Comparison of ENCODE assay signal across 28 mouse cellular contexts in the genomic region with DNA sequence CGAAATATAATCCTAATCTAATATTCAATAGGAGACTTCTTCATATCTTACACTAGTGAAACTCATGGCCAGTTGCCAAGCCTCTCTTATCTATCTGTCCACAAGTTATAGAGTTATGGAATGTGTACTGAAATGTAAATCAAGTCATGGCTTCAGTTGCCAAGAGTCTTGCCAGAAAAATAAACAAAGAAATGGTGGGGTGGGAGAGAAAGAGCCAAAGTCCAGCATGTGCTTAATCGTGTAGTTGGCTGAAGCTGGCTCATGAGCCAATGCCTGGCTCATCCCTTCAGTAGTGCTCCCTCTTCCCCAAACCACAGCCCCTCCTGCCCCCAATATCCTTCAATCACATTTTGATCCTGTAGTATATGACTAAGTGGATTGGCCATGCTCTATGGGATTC.
DNase-seq lines count a peak whose midpoint lies in the region; ATAC-seq and TF ChIP-seq lines count a peak whose summit lies in the region.
"Had no signal": no experiment of that assay in that cellular context is flagged by ENCODE, and none has a peak within 500 bp of the region (broad histone marks: within the 10 kb centered on the region; RNA-seq: fewer than 3 reads in every experiment).

No protein-coding gene starts in this region.

- H3K4me1 ChIP-seq in embryonic facial prominence, embryonic 14.5 days (ENCODE audit: control insufficient read depth, insufficient read depth, low read length) = no peaks in the 10 kb centered on the region
- H3K4me1 ChIP-seq in embryonic facial prominence, embryonic 10.5 days = no peaks in the 10 kb centered on the region
- no peaks in the 10 kb centered on the region for H3K4me1 ChIP-seq in kidney, postnatal 0 days (replicated peaks; ENCODE audit: insufficient read depth, low read length)
- no peaks in the 10 kb centered on the region for H3K4me1 ChIP-seq in neural tube, embryonic 11.5 days (ENCODE audit: control insufficient read depth, insufficient read depth, low read length)
- no peaks in the 10 kb centered on the region for H3K4me1 ChIP-seq in neural tube, embryonic 15.5 days
- H3K4me1 ChIP-seq: embryonic facial prominence, embryonic 15.5 days had no signal

- H3K27me3 ChIP-seq in embryonic facial prominence, embryonic 14.5 days (replicated peaks; ENCODE audit: control insufficient read depth, insufficient read depth, low read length) = no peaks in the 10 kb centered on the region
- no peaks in the 10 kb centered on the region for H3K27me3 ChIP-seq in embryonic facial prominence, embryonic 10.5 days (replicated peaks; ENCODE audit: low read depth, poor library complexity, severe bottlenecking)
- no peaks in the 10 kb centered on the region for H3K27me3 ChIP-seq in kidney, postnatal 0 days (ENCODE audit: insufficient read depth, low read length)
- H3K27me3 ChIP-seq in neural tube, embryonic 11.5 days (ENCODE audit: control insufficient read depth, insufficient read depth, low read length) = no peaks in the 10 kb centered on the region
- H3K27me3 ChIP-seq in neural tube, embryonic 15.5 days (replicated peaks) = no peaks in the 10 kb centered on the region
- H3K27me3 ChIP-seq: embryonic facial prominence, embryonic 15.5 days; heart, embryonic 15.5 days had no signal

- no peak overlapping the region for H3K4me3 ChIP-seq in embryonic facial prominence, embryonic 14.5 days (ENCODE audit: low read depth, low read length)
- no peak overlapping the region for H3K4me3 ChIP-seq in embryonic facial prominence, embryonic 10.5 days
- no peak overlapping the region for H3K4me3 ChIP-seq in kidney, postnatal 0 days (replicated peaks; ENCODE audit: low read depth, low read length)
- H3K4me3 ChIP-seq in neural tube, embryonic 11.5 days (ENCODE audit: low read depth, low read length) = no peak overlapping the region
- no peak overlapping the region for H3K4me3 ChIP-seq in neural tube, embryonic 15.5 days (replicated peaks)
- H3K4me3 ChIP-seq: embryonic facial prominence, embryonic 15.5 days; heart, adult 2 months; heart, embryonic 15.5 days; limb, embryonic 10.5 days had no signal

- H3K9me3 ChIP-seq in embryonic facial prominence, embryonic 14.5 days (ENCODE audit: control insufficient read depth, low read length) = no peaks in the 10 kb centered on the region
- no peaks in the 10 kb centered on the region for H3K9me3 ChIP-seq in embryonic facial prominence, embryonic 10.5 days
- H3K9me3 ChIP-seq in kidney, postnatal 0 days (replicated peaks; ENCODE audit: low read length) = no peaks in the 10 kb centered on the region
- H3K9me3 ChIP-seq in neural tube, embryonic 11.5 days (ENCODE audit: control insufficient read depth, low read length) = no peaks in the 10 kb centered on the region
- no peaks in the 10 kb centered on the region for H3K9me3 ChIP-seq in neural tube, embryonic 15.5 days (replicated peaks)
- H3K9me3 ChIP-seq: embryonic facial prominence, embryonic 15.5 days; heart, embryonic 15.5 days; limb, embryonic 10.5 days had no signal

- no peak overlapping the region for H3K4me2 ChIP-seq in embryonic facial prominence, embryonic 14.5 days (ENCODE audit: low read depth, low read length)
- H3K4me2 ChIP-seq in kidney, postnatal 0 days (ENCODE audit: low read length) = no peak overlapping the region
- H3K4me2 ChIP-seq in neural tube, embryonic 11.5 days (ENCODE audit: low read depth) = no peak overlapping the region
- no peak overlapping the region for H3K4me2 ChIP-seq in neural tube, embryonic 15.5 days
- H3K4me2 ChIP-seq: embryonic facial prominence, embryonic 15.5 days; heart, embryonic 15.5 days; hindbrain, embryonic 14.5 days; midbrain, embryonic 11.5 days had no signal

- no peak for TF ChIP-seq CTCF in kidney, postnatal 0 days (IDR thresholded peaks at IDR 0.05; ENCODE audit: low read depth)

- H3K9ac ChIP-seq in embryonic facial prominence, embryonic 14.5 days (ENCODE audit: low read depth, low read length) = no peak overlapping the region
- no peak overlapping the region for H3K9ac ChIP-seq in kidney, postnatal 0 days (ENCODE audit: low read depth, low read length)
- H3K9ac ChIP-seq in neural tube, embryonic 11.5 days (ENCODE audit: low read length) = no peak overlapping the region
- no peak overlapping the region for H3K9ac ChIP-seq in neural tube, embryonic 15.5 days (replicated peaks)
- H3K9ac ChIP-seq: embryonic facial prominence, embryonic 15.5 days; forebrain, postnatal 0 days; heart, embryonic 15.5 days; hindbrain, embryonic 14.5 days had no signal

- no peak for ATAC-seq in embryonic facial prominence, embryonic 14.5 days (ENCODE audit: low read depth)
- ATAC-seq in kidney, postnatal 0 days (replicated peaks; ENCODE audit: low FRiP score, low read depth) = no peak
- no peak for ATAC-seq in neural tube, embryonic 11.5 days (ENCODE audit: insufficient read depth, low FRiP score, low TSS enrichment)
- no peak for ATAC-seq in neural tube, embryonic 15.5 days (ENCODE audit: low FRiP score)
- ATAC-seq: forebrain, postnatal 0 days; inflammation-experienced regulatory T-cells, adult 6 months; lung, postnatal 0 days had no signal

- no peaks in the 10 kb centered on the region for H3K36me3 ChIP-seq in embryonic facial prominence, embryonic 14.5 days (ENCODE audit: control insufficient read depth, insufficient read depth, low read length)
- H3K36me3 ChIP-seq in embryonic facial prominence, embryonic 10.5 days (replicated peaks) = 0 out of 2 replicates have a peak, but pooled peaks cover 4% of the 10 kb centered on the region
- no peaks in the 10 kb centered on the region for H3K36me3 ChIP-seq in kidney, postnatal 0 days (ENCODE audit: insufficient read depth, low read length)
- no peaks in the 10 kb centered on the region for H3K36me3 ChIP-seq in neural tube, embryonic 11.5 days (ENCODE audit: control insufficient read depth, insufficient read depth, low read length)
- H3K36me3 ChIP-seq in neural tube, embryonic 15.5 days = 0 out of 2 replicates have a peak, but pooled peaks cover 2% of the 10 kb centered on the region
- H3K36me3 ChIP-seq: embryonic facial prominence, embryonic 15.5 days; heart, embryonic 15.5 days; limb, embryonic 10.5 days had no signal

- peak; percentile 29 for DNase-seq in embryonic facial prominence, embryonic 14.5 days (ENCODE audit: low spot score)
- no peak for DNase-seq in embryonic facial prominence, embryonic 10.5 days (ENCODE audit: low spot score)
- DNase-seq in kidney, postnatal 0 days (ENCODE audit: low spot score) = peak; percentile 26
- no peak for DNase-seq in kidney, postnatal 4 days
- DNase-seq in neural tube, embryonic 11.5 days (ENCODE audit: low spot score) = peak; percentile 5
- DNase-seq in frontal cortex, postnatal 25 days (ENCODE audit: low spot score in 2 of 2) = no peak
- DNase-seq: adrenal gland, postnatal 14 days; cerebellum, adult 8-10 months; cerebellum, postnatal 36 days; embryo, embryonic 11 days; forebrain, postnatal 0 days; gastrocnemius, postnatal 25 days; heart, adult 2 months; heart, postnatal 4 days; liver; retina, postnatal 1 day; right cerebral cortex, postnatal 25 days; spleen, adult 18-20 months; thymus, adult 18-20 months; thymus, postnatal 36 days had no signal

- WGBS in embryonic facial prominence, embryonic 14.5 days = 78% methylated on average over 2 of the region's 2 CpGs
- WGBS in embryonic facial prominence, embryonic 10.5 days = 96% methylated on average over 2 of the region's 2 CpGs
- WGBS in kidney, postnatal 0 days = 61% methylated on average over 2 of the region's 2 CpGs
- WGBS in neural tube, embryonic 11.5 days = 95% methylated on average over 2 of the region's 2 CpGs
- WGBS in neural tube, embryonic 15.5 days = 84% methylated on average over 2 of the region's 2 CpGs

- H3K27ac ChIP-seq in embryonic facial prominence, embryonic 14.5 days (replicated peaks; ENCODE audit: low read depth, low read length) = no peak overlapping the region
- no peak overlapping the region for H3K27ac ChIP-seq in embryonic facial prominence, embryonic 10.5 days (replicated peaks)
- no peak overlapping the region for H3K27ac ChIP-seq in kidney, postnatal 0 days
- no peak overlapping the region for H3K27ac ChIP-seq in neural tube, embryonic 11.5 days (ENCODE audit: low read depth, low read length)
- H3K27ac ChIP-seq in neural tube, embryonic 15.5 days (replicated peaks) = no peak overlapping the region
- H3K27ac ChIP-seq: embryonic facial prominence, embryonic 15.5 days; heart, adult 2 months; heart, embryonic 15.5 days; hindbrain, embryonic 14.5 days; limb, embryonic 10.5 days had no signal

Comparison
In these comparisons a context has a peak if more than half of its experiments do, and no peak if none do; other contexts are left out.
1. DNase-seq: peak in embryonic facial prominence, embryonic 14.5 days (single experiment), kidney, postnatal 0 days (single experiment) and neural tube, embryonic 11.5 days (single experiment); none in embryonic facial prominence, embryonic 10.5 days (single experiment), kidney, postnatal 4 days (0 of 2) and frontal cortex, postnatal 25 days (0 of 2).